Mouse (Mus musculus): ENCODE measurements around the gene Clcnka.

GRCm38 (mm10) chr4:141445328-141445720 is 46.8 kb upstream of the Clcnka start:
- TF ChIP-seq POLR2A (IDR thresholded peaks at IDR 0.05; ENCODE audit: borderline replicate concordance, low read depth, low read length) (no peak), CTCF (IDR thresholded peaks at IDR 0.05; ENCODE audit: low read depth, low read length) (no peak)
